Mouse (Mus musculus): ENCODE results near the gene Fry.

DNA sequence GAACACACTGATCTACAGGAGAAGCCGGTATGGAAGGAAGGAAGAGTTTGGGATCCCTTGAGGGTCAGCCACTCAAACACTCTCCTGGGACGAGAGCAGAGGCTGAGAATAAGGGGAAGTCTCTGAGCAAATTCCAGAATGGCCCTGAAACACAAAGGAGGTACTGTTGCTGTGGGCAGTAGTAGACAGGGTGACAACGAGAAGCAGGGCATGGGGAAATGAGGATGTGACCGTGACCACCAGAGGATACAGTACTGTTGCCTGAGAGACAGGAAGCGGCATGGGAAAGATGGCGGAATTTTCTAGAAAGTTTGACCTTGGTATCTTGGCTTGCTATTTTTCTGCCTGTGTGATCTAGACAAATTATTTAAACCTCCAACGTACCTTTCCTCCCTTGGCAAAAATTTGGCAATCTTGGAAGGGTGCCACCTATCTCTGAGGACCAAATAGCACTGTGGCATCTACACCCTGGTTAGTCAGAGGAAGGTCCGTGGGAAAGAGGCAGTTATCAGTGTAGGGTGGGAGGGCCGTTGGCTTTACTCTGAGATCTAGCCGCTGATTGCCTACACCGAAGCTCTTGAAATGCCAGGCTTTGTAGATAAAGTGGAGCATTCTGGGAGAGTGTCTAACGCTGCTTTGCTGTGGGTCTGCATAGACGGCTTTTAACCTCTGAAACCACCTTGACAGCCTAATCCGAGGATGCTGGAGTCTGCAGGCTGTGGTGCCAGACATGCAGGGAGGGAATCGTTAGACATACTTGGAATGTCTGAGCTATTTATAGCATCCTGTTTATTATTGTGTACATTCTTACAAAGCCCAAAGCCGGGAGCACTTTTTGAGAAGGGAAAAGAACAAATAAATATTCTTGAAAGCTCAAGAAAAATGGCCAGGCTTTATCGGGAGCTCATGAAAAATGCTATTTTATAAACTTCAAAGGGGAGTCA, 266.1 kb downstream of the Fry start:
- TF ChIP-seq POLR2A (IDR thresholded peaks at IDR 0.05; ENCODE audit: low read depth, low read length): no peak
- no peak for TF ChIP-seq CTCF (IDR thresholded peaks at IDR 0.05; ENCODE audit: borderline replicate concordance, insufficient read depth, low read length)

Measured in embryonic fibroblast, embryonic 13.5 days (primary cell).